Mouse (Mus musculus): ENCODE results near the gene Mrpl58.

- TF ChIP-seq CTCF (conservative IDR thresholded peaks at IDR 0.05; ENCODE audit: insufficient read depth, insufficient read length, low read depth, low read length) (no peak), POLR2A (IDR thresholded peaks at IDR 0.05; ENCODE audit: low read depth, low read length) (no peak)
These were observed 32.2 kb upstream of the Mrpl58 start for GRCm38 (mm10) chr11:115371354-115371753.

Measured in kidney, adult 2 months (tissue).